Mouse (Mus musculus) telencephalon, adult 2 months (tissue): ENCODE measurements around the gene Slc16a13.

Source experiments
- DNase-seq: peaks from one replicate; pipeline ENCODE4 v3.0.0-alpha.2; 2011; ENCODE audit warnings: low read depth, low spot score

The Slc16a13 gene

GRCm38 (mm10) chr11:70232546-70232945, 11.7 kb upstream of the Slc16a13 start:
- no peak for DNase-seq

GRCm38 (mm10) chr11:70230239-70230727, 9.4 kb upstream of the Slc16a13 start:
- no peak for DNase-seq

- no peak for DNase-seq
Measured at GRCm38 (mm10) chr11:70229260-70230010, 8.6 kb upstream of the Slc16a13 start, which contains the start of gene Bcl6b. Gene Bcl6b (minus strand): TSS chr11:70229798.

- no peak for DNase-seq
Measured at GRCm38 (mm10) chr11:70228828-70229227, 8.0 kb upstream of the Slc16a13 start.

DNA sequence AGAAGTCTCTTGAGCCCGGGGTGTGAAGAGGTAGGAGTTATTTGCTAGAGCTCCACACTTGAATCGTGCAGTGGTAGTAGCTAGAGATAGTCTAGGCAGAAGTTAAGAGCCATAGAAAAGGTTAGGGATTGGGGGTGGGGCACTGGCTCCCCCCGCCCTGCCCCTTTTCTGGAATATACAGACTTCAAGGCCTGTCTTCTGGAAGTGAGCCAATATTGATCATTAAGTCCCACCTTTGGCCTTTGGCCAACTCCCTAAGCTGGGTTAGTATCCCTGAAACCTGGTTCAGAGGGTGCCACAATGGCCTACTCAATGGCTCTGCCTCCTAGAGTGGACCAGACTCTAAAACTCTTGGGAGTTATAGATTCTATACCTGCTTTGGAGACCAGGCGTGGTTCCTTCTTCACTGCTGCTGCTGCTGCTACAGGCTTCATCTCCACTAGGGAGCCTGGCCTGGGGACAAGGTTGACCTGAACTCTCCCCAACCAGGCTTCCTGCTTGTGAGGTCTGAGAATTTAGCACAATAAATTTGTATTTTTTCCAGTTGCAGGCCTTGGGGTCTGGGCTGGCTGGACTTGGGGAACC, 6.9 kb upstream of the Slc16a13 start:
- DNase-seq: no peak

- DNase-seq: no peak
Measured at GRCm38 (mm10) chr11:70227126-70227525, 6.3 kb upstream of the Slc16a13 start.

GRCm38 (mm10) chr11:70226602-70226890, 5.7 kb upstream of the Slc16a13 start:
- no peak for DNase-seq

GRCm38 (mm10) chr11:70225798-70226601, 5.1 kb upstream of the Slc16a13 start:
- no peak for DNase-seq

- DNase-seq: no peak
Measured at GRCm38 (mm10) chr11:70223724-70224123, 2.9 kb upstream of the Slc16a13 start.

DNA sequence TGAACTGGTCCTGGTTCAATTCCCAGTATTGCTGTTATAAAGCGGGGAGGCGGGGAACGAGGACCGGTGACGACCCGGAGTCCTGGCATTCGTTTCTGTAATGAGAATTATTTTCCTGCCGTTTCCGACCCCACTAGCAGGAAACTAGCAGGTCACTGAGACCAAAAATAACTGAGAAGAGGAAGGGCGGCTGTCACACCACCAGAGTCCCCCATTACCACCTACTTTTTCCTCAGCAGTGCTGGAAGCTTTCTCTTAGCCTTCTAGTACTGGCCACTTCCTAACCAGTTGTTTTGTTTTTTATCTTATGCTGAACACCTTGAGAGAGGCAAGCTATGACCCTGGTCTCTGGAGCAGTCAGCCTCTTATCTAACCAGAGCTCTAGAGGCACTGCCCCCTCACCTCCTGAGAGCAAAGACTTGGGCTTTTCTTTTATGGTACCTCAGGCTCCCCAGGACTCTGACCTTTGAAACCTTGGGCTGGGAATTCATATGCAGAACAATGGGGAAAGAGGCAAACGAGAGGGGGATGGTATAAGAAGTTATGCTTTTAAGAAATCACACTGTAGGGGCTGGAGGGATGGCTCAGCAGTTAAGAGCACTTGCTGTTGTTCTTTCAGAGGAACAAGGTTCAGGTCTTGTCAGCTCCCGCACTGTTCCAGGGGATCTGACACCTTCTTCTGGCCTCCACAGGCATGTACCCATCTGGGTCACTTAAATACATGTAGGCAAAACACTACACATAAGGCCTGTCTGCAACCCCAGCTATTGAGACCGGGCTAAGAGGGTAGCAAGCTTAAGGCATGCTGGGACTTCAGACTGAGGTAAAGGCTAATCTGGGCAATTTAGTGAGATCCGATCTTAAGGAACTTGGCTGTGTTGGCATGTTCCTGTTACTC, 988 bp upstream of the Slc16a13 start:
- no peak for DNase-seq

GRCm38 (mm10) chr11:70220323-70220722, 541 bp downstream of the Slc16a13 start:
- no peak for DNase-seq

DNA sequence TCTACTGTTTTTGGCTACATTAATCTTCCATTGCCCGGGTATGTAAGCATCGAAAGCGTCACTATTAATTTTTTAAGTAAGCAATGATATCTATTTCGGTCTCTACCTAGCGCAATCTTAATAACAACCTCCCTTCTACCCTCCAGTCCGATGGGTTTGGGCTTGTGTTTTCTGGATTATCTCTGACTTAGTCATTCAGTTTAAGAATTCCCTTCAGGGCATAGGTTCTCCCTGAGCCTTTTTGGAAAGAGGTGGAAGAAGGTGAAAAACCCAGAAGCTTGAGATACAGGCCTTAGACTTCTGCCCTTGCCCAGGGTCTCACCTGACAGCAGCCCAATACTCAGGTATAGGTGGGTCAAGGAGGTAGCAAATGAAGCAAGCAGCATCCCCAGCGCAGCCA, 991 bp downstream of the Slc16a13 start:
- DNase-seq: no peak

GRCm38 (mm10) chr11:70218741-70219470, 2.0 kb downstream of the Slc16a13 start:
- DNase-seq: no peak

- DNase-seq: no peak
Measured at GRCm38 (mm10) chr11:70218039-70218438, 2.8 kb downstream of the Slc16a13 start.

DNA sequence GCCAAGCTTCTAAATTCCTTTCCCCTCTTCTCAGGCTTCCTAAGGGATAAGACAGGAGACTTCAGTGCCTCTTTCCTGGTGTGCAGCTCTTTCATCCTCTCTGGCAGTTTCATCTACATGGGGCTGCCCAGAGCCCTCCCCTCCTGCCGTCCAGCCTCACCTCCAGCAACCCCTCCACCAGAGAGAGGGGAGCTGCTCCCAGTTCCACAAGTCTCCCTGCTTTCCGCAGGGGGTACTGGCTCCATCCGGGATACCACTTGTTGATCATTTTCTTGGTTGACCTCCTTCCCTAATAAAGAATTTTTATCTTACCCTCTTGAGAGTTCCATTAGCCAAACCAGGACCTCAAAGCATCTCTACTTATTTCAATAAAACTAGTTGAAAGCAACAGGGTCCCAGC, 4.8 kb downstream of the Slc16a13 start:
- no peak for DNase-seq

GRCm38 (mm10) chr11:70215301-70215700, 5.6 kb downstream of the Slc16a13 start:
- no peak for DNase-seq

DNA sequence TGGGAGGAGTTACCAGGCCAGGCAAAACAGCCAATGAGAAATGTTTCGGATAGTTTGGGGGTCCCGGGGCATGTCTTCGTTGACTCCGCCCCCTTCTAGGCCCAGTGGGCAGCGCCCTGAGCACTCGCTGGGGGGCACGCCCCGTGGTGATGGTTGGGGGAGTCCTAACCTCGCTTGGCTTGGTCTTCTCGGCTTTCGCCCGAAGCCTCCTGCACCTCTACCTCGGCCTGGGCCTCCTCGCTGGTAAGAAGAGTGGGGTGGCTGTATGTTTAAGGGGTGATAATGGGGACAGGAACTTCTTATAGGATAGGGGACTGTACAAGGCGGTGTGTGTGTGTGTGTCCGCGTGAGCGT, 6.0 kb downstream of the Slc16a13 start:
- no peak for DNase-seq

GRCm38 (mm10) chr11:70214191-70214855, 6.5 kb downstream of the Slc16a13 start:
- no peak for DNase-seq

- DNase-seq: no peak
Measured at GRCm38 (mm10) chr11:70213736-70214135, 7.1 kb downstream of the Slc16a13 start.

DNA sequence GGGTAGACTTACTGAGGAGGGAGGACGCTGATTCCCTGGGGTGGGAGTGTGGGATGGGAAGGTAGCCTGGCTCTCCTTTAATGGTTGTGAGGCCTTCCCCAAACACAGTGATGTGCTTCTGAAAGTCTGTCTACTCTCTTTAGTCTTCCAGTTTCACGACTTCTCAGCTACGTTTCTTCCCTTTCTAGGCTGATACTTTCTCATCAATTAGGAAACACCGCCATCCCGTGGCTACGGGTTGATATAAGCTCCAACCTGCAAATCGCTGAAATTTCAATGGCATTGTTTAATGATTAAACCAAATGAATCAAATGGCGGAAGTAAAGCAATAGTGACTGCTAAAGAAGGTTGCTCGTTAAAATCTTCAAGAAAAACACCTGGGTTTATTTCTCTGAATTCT, 8.0 kb downstream of the Slc16a13 start:
- peak; percentile 66 for DNase-seq
